Mouse (Mus musculus) heart, adult 2 months (tissue): ENCODE data around the gene Pax6.

Experiments
- CTCF ChIP-seq: fragments of 200-600 bp; IDR thresholded peaks from 2 replicates; pipeline ENCODE4 v1.8.1; 2022; ENCODE audit warnings: antibody characterized with exemption, mild to moderate bottlenecking, moderate library complexity
- POLR2A ChIP-seq: fragments of 200-500 bp; IDR thresholded peaks from 2 replicates; pipeline ENCODE4 v1.6.1; 2011; ENCODE audit warnings: mild to moderate bottlenecking, low read depth, low read length, control low read depth; ENCODE audit not compliant: insufficient read depth

DNA sequence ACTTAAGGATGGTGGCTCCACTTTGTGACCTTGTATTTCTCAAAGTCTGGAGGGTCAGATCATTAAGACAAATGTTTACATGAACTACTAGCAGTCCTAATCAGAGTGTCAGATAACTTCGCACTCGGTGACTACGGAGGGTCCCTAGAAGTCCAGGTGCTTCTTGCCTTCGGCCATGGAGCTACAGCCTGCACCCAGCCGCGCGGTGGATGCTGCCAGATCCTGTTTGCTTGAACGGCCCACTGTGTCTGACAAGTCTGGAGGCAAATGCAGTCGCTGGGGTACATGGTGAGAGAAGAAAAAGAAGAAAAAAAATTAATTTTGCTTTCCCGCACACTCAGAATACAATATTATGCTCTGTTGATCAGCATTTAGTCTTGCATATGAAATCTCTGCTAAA is 33.9 kb downstream of the Pax6 start:
- TF ChIP-seq POLR2A, result no peak
- no peak for TF ChIP-seq CTCF
